Mouse (Mus musculus): ENCODE measurements around the gene Tac2.

Tac2 gene

GRCm38 (mm10) chr10:127725136-127725535 is 858 bp downstream of the Tac2 start:
- no peak for DNase-seq (ENCODE audit: low spot score in 2 of 2)

GRCm38 (mm10) chr10:127728437-127728836 is 4.2 kb downstream of the Tac2 start:
- no peak for DNase-seq (ENCODE audit: low spot score in 2 of 2)

GRCm38 (mm10) chr10:127730285-127730932 is 6.1 kb downstream of the Tac2 start:
- DNase-seq (ENCODE audit: low spot score in 2 of 2): no peak

- no peak for DNase-seq (ENCODE audit: low spot score in 2 of 2)
Measured at GRCm38 (mm10) chr10:127730933-127731310, 6.6 kb downstream of the Tac2 start.

GRCm38 (mm10) chr10:127731397-127731796 is 7.1 kb downstream of the Tac2 start:
- no peak for DNase-seq (ENCODE audit: low spot score in 2 of 2)

GRCm38 (mm10) chr10:127734434-127734833 is 10.2 kb downstream of the Tac2 start:
- no peak for DNase-seq (ENCODE audit: low spot score in 2 of 2)

GRCm38 (mm10) chr10:127736266-127736665 is 12.0 kb downstream of the Tac2 start:
- no peak for DNase-seq (ENCODE audit: low spot score in 2 of 2)

- DNase-seq (ENCODE audit: low spot score in 2 of 2): no peak
Measured at GRCm38 (mm10) chr10:127736916-127737315, 12.6 kb downstream of the Tac2 start.

- no peak for DNase-seq (ENCODE audit: low spot score in 2 of 2)
Measured at GRCm38 (mm10) chr10:127737552-127737951, 13.3 kb downstream of the Tac2 start.

- DNase-seq (ENCODE audit: low spot score in 2 of 2): no peak
Measured at GRCm38 (mm10) chr10:127738151-127738882, 14.0 kb downstream of the Tac2 start.

GRCm38 (mm10) chr10:127739083-127739660 is 14.9 kb downstream of the Tac2 start, which contains the start of gene Zbtb39:
TSS of gene Zbtb39 (plus strand) at chr10:127739538.
- peak; percentile 46 to 59 for DNase-seq (ENCODE audit: low spot score in 2 of 2)

- no peak for DNase-seq (ENCODE audit: low spot score in 2 of 2)
Measured at GRCm38 (mm10) chr10:127739661-127740161, 15.4 kb downstream of the Tac2 start.

- no peak for DNase-seq (ENCODE audit: low spot score in 2 of 2)
Measured at GRCm38 (mm10) chr10:127744661-127745060, 20.4 kb downstream of the Tac2 start.

GRCm38 (mm10) chr10:127745886-127746285 is 21.6 kb downstream of the Tac2 start:
- DNase-seq (ENCODE audit: low spot score in 2 of 2): no peak

GRCm38 (mm10) chr10:127747254-127747653 is 23.0 kb downstream of the Tac2 start:
- no peak for DNase-seq (ENCODE audit: low spot score in 2 of 2)

- no peak for DNase-seq (ENCODE audit: low spot score in 2 of 2)
Measured at GRCm38 (mm10) chr10:127748847-127749612, 24.8 kb downstream of the Tac2 start.

- DNase-seq (ENCODE audit: low spot score in 2 of 2): no peak
Measured at GRCm38 (mm10) chr10:127750136-127750777, 26.0 kb downstream of the Tac2 start.

- no peak for DNase-seq (ENCODE audit: low spot score in 2 of 2)
Measured at GRCm38 (mm10) chr10:127751548-127751947, 27.3 kb downstream of the Tac2 start, which contains the start of gene Gpr182. TSS of gene Gpr182 (minus strand) at chr10:127751732.

- no peak for DNase-seq (ENCODE audit: low spot score in 2 of 2)
Measured at GRCm38 (mm10) chr10:127754566-127755166, 30.4 kb downstream of the Tac2 start.

- no peak for DNase-seq (ENCODE audit: low spot score in 2 of 2)
Measured at GRCm38 (mm10) chr10:127755246-127755645, 31.0 kb downstream of the Tac2 start.
